Mouse (Mus musculus): Measurements from ENCODE around the gene Cntnap5c.

GRCm38 (mm10) chr17:57767306-57767705, 2.1 kb upstream of the Cntnap5c start:
- TF ChIP-seq CTCF (IDR thresholded peaks at IDR 0.05; ENCODE audit: borderline replicate concordance, insufficient read depth, low read length) (no peak), POLR2A (IDR thresholded peaks at IDR 0.05; ENCODE audit: low read depth, low read length) (no peak)

Measured in embryonic fibroblast, embryonic 13.5 days (primary cell).